Mouse (Mus musculus) heart, postnatal 25 days (tissue): ENCODE measurements around the gene Gm29276. TPM values are rescaled to one million over a fixed set of nuclear protein-coding genes. Genes with fewer than 3 reads are reported as not detected.
"Not testable (repeated sequence)": the region's sequence is repeated elsewhere in the genome, so short reads cannot be mapped to it uniquely, and the experiment has no call there.

Source experiments
- DNase-seq: peaks from one replicate; pipeline ENCODE4 v3.0.0; 2022; ENCODE audit warnings: low spot score
- intact Hi-C: fragments of 180-260 bp; cut with DNase I; formaldehyde crosslinking; loops from one replicate; pipeline ENCODE4 v1.15.1; 2025
- total RNA-seq, 2 experiments: library from RNA; stranded (reverse); gene quantifications; 2 replicates each; pipeline ENCODE4 v1.2.3; 2021

Gm29276 gene
- not detected for total RNA-seq

DNA sequence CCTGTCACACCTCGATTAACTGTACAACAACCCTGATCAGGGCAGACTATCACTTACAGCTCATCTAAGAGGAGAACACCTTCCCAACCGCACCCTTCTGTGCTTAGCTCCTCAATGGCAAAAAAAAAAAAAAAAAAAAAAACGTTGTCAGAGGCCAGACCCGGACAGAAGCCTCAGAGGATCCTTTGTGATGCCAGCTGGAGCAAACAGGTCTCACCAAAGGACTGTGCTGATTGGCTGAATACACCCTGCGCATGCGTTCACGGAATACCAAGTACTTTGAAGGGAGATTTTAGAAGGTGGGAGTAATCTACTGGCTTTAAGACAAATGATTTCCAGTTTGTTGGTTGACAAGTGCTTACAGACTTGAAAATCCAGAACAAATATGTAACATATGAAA, at the start of gene Gm29276:
Gene Gm29276 (minus strand): TSS at position 101 of the 400 bp plus-strand sequence.
- DNase-seq, intact Hi-C loops: not testable (repeated sequence)
